Mouse (Mus musculus): ENCODE data around the gene Rpl22. TPM values are rescaled to one million over a fixed set of nuclear protein-coding genes. Genes with fewer than 3 reads are reported as not detected.

The Rpl22 gene
- total and polyA plus RNA-seq, 3 experiments = 1,590 to 1,966 (median 1,935) TPM

DNA sequence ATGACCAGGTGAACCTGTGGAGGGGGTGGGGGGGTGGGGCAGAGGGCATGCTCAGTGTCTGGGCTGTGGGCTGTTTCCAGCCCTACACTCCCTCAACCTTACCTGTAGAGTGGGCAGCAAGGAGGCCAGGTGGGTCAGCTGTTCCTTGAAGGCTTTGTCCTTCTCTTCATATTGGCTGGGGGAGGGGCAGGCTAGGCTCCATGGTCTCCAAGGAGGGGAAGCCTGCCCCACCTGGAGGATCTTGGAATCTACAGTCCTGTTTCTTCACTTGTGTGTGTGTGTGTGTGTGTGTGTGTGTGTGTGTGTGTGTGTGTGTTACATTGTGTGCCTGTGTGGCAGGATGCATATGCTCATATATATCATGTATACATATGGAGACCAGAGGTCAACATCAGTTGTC, 11.6 kb upstream of the Rpl22 start:
- in situ Hi-C loops (cut with MboI; ENCODE audit: low pct_ligation_motif_present, low pct_unique_long_range_greater_than_20kb, low sequenced_read_pairs) (no loop called here), dilution Hi-C loops (cut with MboI; ENCODE audit: extremely low pct_ligation_motif_present, extremely low pct_unique_long_range_greater_than_20kb, low sequenced_read_pairs) (no loop called here)
- Histone ChIP-seq H3K4me2 (ENCODE audit: insufficient read depth, low read depth, poor library complexity, severe bottlenecking) (no peak overlapping the region), H3K79me2 (replicated peaks; ENCODE audit: control insufficient read depth, extremely low read depth, insufficient read depth, poor library complexity, severe bottlenecking) (no peaks in the 10 kb centered on the region), H3K9ac (ENCODE audit: insufficient read depth, low read depth) (no peak overlapping the region), H3K36me3 (replicated peaks in 1 of 2; ENCODE audit: control insufficient read depth in 1 of 2, insufficient read depth in 1 of 2, low read length in 1 of 2) (peaks cover 2 to 7% of the 10 kb centered on the region in 2 experiments), H3K27me3 (replicated peaks) (peaks cover 30% of the 10 kb centered on the region), H3K4me3 (replicated peaks in 1 of 3; ENCODE audit: low read depth in 2 of 3, low read length in 2 of 3, poor library complexity in 1 of 3) (no peak overlapping the region), H3K27ac (ENCODE audit: insufficient read depth, low read depth) (no peak overlapping the region), H3K4me1 (ENCODE audit: control insufficient read depth in 1 of 2, insufficient read depth in 2 of 2) (peaks cover 0 to 8% of the 10 kb centered on the region in 2 experiments; a peak in 2 of 4 replicates), H3K9me3 (replicated peaks; ENCODE audit: low read length) (no peaks in the 10 kb centered on the region)
- no peak for TF ChIP-seq POLR2A (IDR thresholded peaks at IDR 0.05; ENCODE audit: low read depth, low read length)
- peak in 1 of 2 experiments; percentile 6; a peak in 1 of 4 replicates for TF ChIP-seq CTCF (conservative IDR thresholded peaks at IDR 0.05 in 1 of 2, IDR thresholded peaks at IDR 0.05 in 1 of 2; ENCODE audit: low read depth in 2 of 2, low read length in 2 of 2)
- no peak for DNase-seq (ENCODE audit: extremely low read depth)

DNA sequence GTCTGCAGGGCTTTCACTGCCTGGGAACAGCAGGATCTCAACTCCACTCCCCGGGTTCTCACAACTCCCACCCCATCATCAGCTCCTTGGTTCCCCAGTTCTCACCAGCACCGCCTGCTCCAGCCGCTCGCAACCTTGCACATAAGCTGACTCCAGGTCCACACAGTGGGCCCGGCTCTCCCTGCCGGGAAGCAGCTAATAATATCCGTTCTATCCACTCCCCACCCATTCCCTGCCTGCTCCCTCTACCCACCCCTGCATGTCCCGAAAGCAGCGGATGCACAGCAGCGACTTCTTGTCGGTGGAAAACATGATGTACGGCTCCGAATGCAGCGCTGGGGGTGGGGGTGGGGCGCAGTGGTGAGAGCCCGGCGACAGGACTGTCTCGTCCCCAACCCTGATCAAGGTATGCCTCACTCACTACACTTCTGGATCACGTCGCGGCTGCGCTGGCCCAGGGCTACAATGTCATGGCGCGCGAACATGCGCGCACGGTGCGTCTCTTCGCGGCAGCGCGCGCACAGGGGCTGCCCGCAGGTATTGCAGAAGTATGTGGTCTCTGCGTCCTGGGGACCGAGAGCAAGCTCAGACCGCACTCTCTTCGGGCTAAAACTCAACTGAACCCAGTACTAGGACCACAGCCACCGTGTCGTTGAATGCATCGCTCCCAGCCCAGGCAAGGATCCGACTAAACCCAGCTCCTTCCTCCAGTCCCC, 9.9 kb upstream of the Rpl22 start:
- no peaks in the 10 kb centered on the region for H3K79me2 ChIP-seq (replicated peaks; ENCODE audit: control insufficient read depth, extremely low read depth, insufficient read depth, poor library complexity, severe bottlenecking)
- no peak for DNase-seq (ENCODE audit: extremely low read depth)
- no peak for TF ChIP-seq ZMIZ1 (IDR thresholded peaks at IDR 0.05; ENCODE audit: low read depth, low read length)
- TF ChIP-seq NRF1 (IDR thresholded peaks at IDR 0.05; ENCODE audit: low read depth, low read length) = peak; percentile 79
- TF ChIP-seq JUND (conservative IDR thresholded peaks at IDR 0.05; ENCODE audit: low read depth, low read length) = no peak
- no peak for TF ChIP-seq POLR2AphosphoS2 (IDR thresholded peaks at IDR 0.05; ENCODE audit: low read depth, low read length)
- no peaks in the 10 kb centered on the region for H3K9me3 ChIP-seq (replicated peaks; ENCODE audit: low read length)
- H3K4me3 ChIP-seq (replicated peaks in 1 of 3; ENCODE audit: low read depth in 2 of 3, low read length in 2 of 3, poor library complexity in 1 of 3) = peak overlapping the region in 1 of 3 experiments; percentile 33
- no peak overlapping the region; the same call in 1 of the 2 replicates for H3K9ac ChIP-seq (ENCODE audit: insufficient read depth, low read depth)
- H3K36me3 ChIP-seq (replicated peaks in 1 of 2; ENCODE audit: control insufficient read depth in 1 of 2, insufficient read depth in 1 of 2, low read length in 1 of 2) = no peaks in the 10 kb centered on the region
- no peak overlapping the region for H3K27ac ChIP-seq (ENCODE audit: insufficient read depth, low read depth)
- in situ Hi-C loops (cut with MboI; ENCODE audit: low pct_ligation_motif_present, low pct_unique_long_range_greater_than_20kb, low sequenced_read_pairs) (no loop called here), dilution Hi-C loops (cut with MboI; ENCODE audit: extremely low pct_ligation_motif_present, extremely low pct_unique_long_range_greater_than_20kb, low sequenced_read_pairs) (no loop called here)
- H3K4me2 ChIP-seq (ENCODE audit: insufficient read depth, low read depth, poor library complexity, severe bottlenecking) = peak overlapping the region; percentile 65
- peaks cover 0 to 10% of the 10 kb centered on the region in 2 experiments; a peak in 2 of 4 replicates for H3K4me1 ChIP-seq (ENCODE audit: control insufficient read depth in 1 of 2, insufficient read depth in 2 of 2)
- H3K27me3 ChIP-seq (replicated peaks) = peaks cover 30% of the 10 kb centered on the region

GRCm38 (mm10) chr4:152317631-152318033, 7.9 kb upstream of the Rpl22 start:
- in situ Hi-C loops (cut with MboI; ENCODE audit: low pct_ligation_motif_present, low pct_unique_long_range_greater_than_20kb, low sequenced_read_pairs) (no loop called here), dilution Hi-C loops (cut with MboI; ENCODE audit: extremely low pct_ligation_motif_present, extremely low pct_unique_long_range_greater_than_20kb, low sequenced_read_pairs) (no loop called here)
- Histone ChIP-seq H3K79me2 (replicated peaks; ENCODE audit: control insufficient read depth, extremely low read depth, insufficient read depth, poor library complexity, severe bottlenecking) (no peaks in the 10 kb centered on the region), H3K4me2 (ENCODE audit: insufficient read depth, low read depth, poor library complexity, severe bottlenecking) (no peak overlapping the region), H3K9me3 (replicated peaks; ENCODE audit: low read length) (no peaks in the 10 kb centered on the region), H3K36me3 (replicated peaks in 1 of 2; ENCODE audit: control insufficient read depth in 1 of 2, insufficient read depth in 1 of 2, low read length in 1 of 2) (no peaks in the 10 kb centered on the region), H3K27ac (ENCODE audit: insufficient read depth, low read depth) (no peak overlapping the region), H3K9ac (ENCODE audit: insufficient read depth, low read depth) (no peak overlapping the region), H3K4me1 (ENCODE audit: control insufficient read depth in 1 of 2, insufficient read depth in 2 of 2) (peaks cover 0 to 10% of the 10 kb centered on the region in 2 experiments; a peak in 2 of 4 replicates), H3K4me3 (replicated peaks in 1 of 3; ENCODE audit: low read depth in 2 of 3, low read length in 2 of 3, poor library complexity in 1 of 3) (no peak overlapping the region), H3K27me3 (replicated peaks) (peaks cover 30% of the 10 kb centered on the region)
- TF ChIP-seq IRF4 (IDR thresholded peaks at IDR 0.05; ENCODE audit: low read depth, low read length) = no peak
- TF ChIP-seq ZKSCAN1 (IDR thresholded peaks at IDR 0.05; ENCODE audit: borderline replicate concordance, low read depth, low read length) = no peak
- TF ChIP-seq HCFC1 (IDR thresholded peaks at IDR 0.05; ENCODE audit: low read depth, low read length) = no peak
- TF ChIP-seq MXI1 (IDR thresholded peaks at IDR 0.05; ENCODE audit: low read depth, low read length) = no peak
- no peak for TF ChIP-seq ZNF384 (IDR thresholded peaks at IDR 0.05; ENCODE audit: low read depth, low read length)
- no peak for TF ChIP-seq PAX5 (IDR thresholded peaks at IDR 0.05; ENCODE audit: low read length)
- TF ChIP-seq CHD1 (IDR thresholded peaks at IDR 0.05; ENCODE audit: low read depth, low read length) = no peak
- TF ChIP-seq MAFK (IDR thresholded peaks at IDR 0.05; ENCODE audit: insufficient replicate concordance, low read length) = no peak
- no peak for TF ChIP-seq JUN (IDR thresholded peaks at IDR 0.05; ENCODE audit: insufficient read depth, low read depth, low read length)
- TF ChIP-seq ZC3H11A (IDR thresholded peaks at IDR 0.05; ENCODE audit: low read depth, low read length) = no peak
- no peak for TF ChIP-seq ZMIZ1 (IDR thresholded peaks at IDR 0.05; ENCODE audit: low read depth, low read length)
- TF ChIP-seq MEF2A (IDR thresholded peaks at IDR 0.05; ENCODE audit: borderline replicate concordance, low read depth, low read length) = no peak
- TF ChIP-seq RCOR1 (conservative IDR thresholded peaks at IDR 0.05; ENCODE audit: low read depth, low read length) = no peak
- DNase-seq (ENCODE audit: extremely low read depth) = no peak
